Mouse (Mus musculus): ENCODE measurements around the gene Vapa. TPM values are rescaled to one million over a fixed set of nuclear protein-coding genes. Genes with fewer than 3 reads are reported as not detected.

Vapa gene
- total and polyA plus RNA-seq, 3 experiments, result 51.4 to 158 (median 151) TPM

- Histone ChIP-seq H3K4me1 (ENCODE audit: control insufficient read depth in 1 of 2, insufficient read depth in 2 of 2) (peaks cover 11 to 66% of the 10 kb centered on the region in 2 experiments), H3K9ac (ENCODE audit: insufficient read depth, low read depth) (no peak overlapping the region), H3K4me3 (replicated peaks in 1 of 3; ENCODE audit: low read depth in 2 of 3, low read length in 2 of 3, poor library complexity in 1 of 3) (no peak overlapping the region), H3K9me3 (replicated peaks; ENCODE audit: low read length) (no peaks in the 10 kb centered on the region), H3K79me2 (replicated peaks; ENCODE audit: control insufficient read depth, extremely low read depth, insufficient read depth, poor library complexity, severe bottlenecking) (peaks cover 80% of the 10 kb centered on the region), H3K4me2 (ENCODE audit: insufficient read depth, low read depth, poor library complexity, severe bottlenecking) (no peak overlapping the region), H3K27ac (ENCODE audit: insufficient read depth, low read depth) (no peak overlapping the region), H3K36me3 (replicated peaks in 1 of 2; ENCODE audit: control insufficient read depth in 1 of 2, insufficient read depth in 1 of 2, low read length in 1 of 2) (peaks cover 4 to 11% of the 10 kb centered on the region in 2 experiments), H3K27me3 (replicated peaks) (no peaks in the 10 kb centered on the region)
- dilution Hi-C loops (cut with MboI; ENCODE audit: extremely low pct_ligation_motif_present, extremely low pct_unique_long_range_greater_than_20kb, low sequenced_read_pairs) (no loop called here), in situ Hi-C loops (cut with MboI; ENCODE audit: low pct_ligation_motif_present, low pct_unique_long_range_greater_than_20kb, low sequenced_read_pairs) (no loop called here)
- TF ChIP-seq NRF1 (IDR thresholded peaks at IDR 0.05; ENCODE audit: low read depth, low read length), result no peak
- TF ChIP-seq SIN3A (IDR thresholded peaks at IDR 0.05; ENCODE audit: low read length), result no peak
- no peak for TF ChIP-seq KAT2A (IDR thresholded peaks at IDR 0.05; ENCODE audit: insufficient replicate concordance, low read length)
- TF ChIP-seq PAX5 (IDR thresholded peaks at IDR 0.05; ENCODE audit: low read length), result no peak
- TF ChIP-seq POLR2AphosphoS2 (IDR thresholded peaks at IDR 0.05; ENCODE audit: low read depth, low read length), result no peak
- DNase-seq (ENCODE audit: extremely low read depth), result no peak
Measured at GRCm38 (mm10) chr17:65604892-65605291, 8.5 kb downstream of the Vapa start.

GRCm38 (mm10) chr17:65604315-65604714 lies 9.0 kb downstream of the Vapa start:
- Histone ChIP-seq H3K9ac (ENCODE audit: insufficient read depth, low read depth) (no peak overlapping the region), H3K27me3 (replicated peaks) (no peaks in the 10 kb centered on the region), H3K4me1 (ENCODE audit: control insufficient read depth in 1 of 2, insufficient read depth in 2 of 2) (peaks cover 9 to 66% of the 10 kb centered on the region in 2 experiments), H3K9me3 (replicated peaks; ENCODE audit: low read length) (no peaks in the 10 kb centered on the region), H3K36me3 (replicated peaks in 1 of 2; ENCODE audit: control insufficient read depth in 1 of 2, insufficient read depth in 1 of 2, low read length in 1 of 2) (peaks cover 1 to 8% of the 10 kb centered on the region in 2 experiments), H3K79me2 (replicated peaks; ENCODE audit: control insufficient read depth, extremely low read depth, insufficient read depth, poor library complexity, severe bottlenecking) (peaks cover 78% of the 10 kb centered on the region), H3K4me3 (replicated peaks in 1 of 3; ENCODE audit: low read depth in 2 of 3, low read length in 2 of 3, poor library complexity in 1 of 3) (no peak overlapping the region), H3K4me2 (ENCODE audit: insufficient read depth, low read depth, poor library complexity, severe bottlenecking) (no peak overlapping the region), H3K27ac (ENCODE audit: insufficient read depth, low read depth) (no peak overlapping the region)
- dilution Hi-C loops (cut with MboI; ENCODE audit: extremely low pct_ligation_motif_present, extremely low pct_unique_long_range_greater_than_20kb, low sequenced_read_pairs) (no loop called here), in situ Hi-C loops (cut with MboI; ENCODE audit: low pct_ligation_motif_present, low pct_unique_long_range_greater_than_20kb, low sequenced_read_pairs) (no loop called here)
- DNase-seq (ENCODE audit: extremely low read depth), result no peak
- no peak for TF ChIP-seq TCF12 (IDR thresholded peaks at IDR 0.05; ENCODE audit: low read depth, low read length)

DNA sequence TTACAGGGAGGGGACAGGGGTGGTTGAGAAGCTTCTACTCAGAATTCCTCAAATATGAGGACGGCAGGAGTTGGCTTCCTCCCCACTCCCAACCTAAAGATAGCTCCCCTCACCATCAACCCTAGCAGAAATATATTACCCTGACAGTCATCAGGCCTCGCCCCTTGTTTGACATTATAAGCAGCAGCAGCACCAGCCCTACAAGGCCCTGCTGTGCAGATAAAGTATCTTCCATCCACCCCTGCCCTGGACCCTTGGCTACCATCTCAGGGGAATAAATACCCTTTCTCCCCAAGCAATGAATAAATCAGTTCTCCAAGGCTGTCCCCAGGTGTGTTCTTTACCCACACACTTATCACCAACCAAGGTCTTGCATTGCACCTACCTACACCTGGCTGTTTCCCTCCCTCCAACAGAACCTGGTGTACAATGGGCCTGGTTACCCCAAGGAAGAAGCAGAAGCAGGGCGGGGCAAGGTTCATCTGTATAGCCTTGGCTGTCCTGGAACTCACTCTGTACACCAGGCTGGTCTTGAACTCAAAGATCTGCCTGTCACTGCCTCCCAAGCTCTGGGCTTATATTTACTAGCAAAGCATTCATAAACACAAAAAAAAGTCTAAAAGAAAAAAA lies 15.4 kb downstream of the Vapa start:
- Histone ChIP-seq H3K4me3 (replicated peaks in 1 of 3; ENCODE audit: low read depth in 2 of 3, low read length in 2 of 3, poor library complexity in 1 of 3) (no peak overlapping the region), H3K27me3 (replicated peaks) (no peaks in the 10 kb centered on the region), H3K4me2 (ENCODE audit: insufficient read depth, low read depth, poor library complexity, severe bottlenecking) (no peak overlapping the region), H3K9me3 (replicated peaks; ENCODE audit: low read length) (no peaks in the 10 kb centered on the region), H3K9ac (ENCODE audit: insufficient read depth, low read depth) (no peak overlapping the region), H3K27ac (ENCODE audit: insufficient read depth, low read depth) (no peak overlapping the region), H3K36me3 (replicated peaks in 1 of 2; ENCODE audit: control insufficient read depth in 1 of 2, insufficient read depth in 1 of 2, low read length in 1 of 2) (peaks cover 3 to 22% of the 10 kb centered on the region in 2 experiments), H3K4me1 (ENCODE audit: control insufficient read depth in 1 of 2, insufficient read depth in 2 of 2) (peaks cover 4 to 13% of the 10 kb centered on the region in 2 experiments; a peak in 3 of 4 replicates), H3K79me2 (replicated peaks; ENCODE audit: control insufficient read depth, extremely low read depth, insufficient read depth, poor library complexity, severe bottlenecking) (peaks cover 52% of the 10 kb centered on the region)
- dilution Hi-C loops (cut with MboI; ENCODE audit: extremely low pct_ligation_motif_present, extremely low pct_unique_long_range_greater_than_20kb, low sequenced_read_pairs) (no loop called here), in situ Hi-C loops (cut with MboI; ENCODE audit: low pct_ligation_motif_present, low pct_unique_long_range_greater_than_20kb, low sequenced_read_pairs) (no loop called here)
- DNase-seq (ENCODE audit: extremely low read depth), result no peak
- TF ChIP-seq BHLHE40 (IDR thresholded peaks at IDR 0.05; ENCODE audit: low read depth, low read length) (no peak), MYC (IDR thresholded peaks at IDR 0.05; ENCODE audit: low read depth, low read length) (no peak), JUN (IDR thresholded peaks at IDR 0.05; ENCODE audit: insufficient read depth, low read depth, low read length) (no peak), RCOR1 (conservative IDR thresholded peaks at IDR 0.05; ENCODE audit: low read depth, low read length) (no peak), RAD21 (IDR thresholded peaks at IDR 0.05; ENCODE audit: low read depth, low read length) (no peak), UBTF (IDR thresholded peaks at IDR 0.05; ENCODE audit: low read depth, low read length) (no peak)

Data from CH12.LX (cell line).